Mouse (Mus musculus): ENCODE data around the gene BC049715. TPM values are rescaled to one million over a fixed set of nuclear protein-coding genes. Genes with fewer than 3 reads are reported as not detected.
A peak's percentile ranks its signal among the peaks of the same experiment; 100 is the strongest.

BC049715 gene
- total and polyA plus RNA-seq, 3 experiments, result 0.27 to 1.2 TPM; not detected in 1

DNA sequence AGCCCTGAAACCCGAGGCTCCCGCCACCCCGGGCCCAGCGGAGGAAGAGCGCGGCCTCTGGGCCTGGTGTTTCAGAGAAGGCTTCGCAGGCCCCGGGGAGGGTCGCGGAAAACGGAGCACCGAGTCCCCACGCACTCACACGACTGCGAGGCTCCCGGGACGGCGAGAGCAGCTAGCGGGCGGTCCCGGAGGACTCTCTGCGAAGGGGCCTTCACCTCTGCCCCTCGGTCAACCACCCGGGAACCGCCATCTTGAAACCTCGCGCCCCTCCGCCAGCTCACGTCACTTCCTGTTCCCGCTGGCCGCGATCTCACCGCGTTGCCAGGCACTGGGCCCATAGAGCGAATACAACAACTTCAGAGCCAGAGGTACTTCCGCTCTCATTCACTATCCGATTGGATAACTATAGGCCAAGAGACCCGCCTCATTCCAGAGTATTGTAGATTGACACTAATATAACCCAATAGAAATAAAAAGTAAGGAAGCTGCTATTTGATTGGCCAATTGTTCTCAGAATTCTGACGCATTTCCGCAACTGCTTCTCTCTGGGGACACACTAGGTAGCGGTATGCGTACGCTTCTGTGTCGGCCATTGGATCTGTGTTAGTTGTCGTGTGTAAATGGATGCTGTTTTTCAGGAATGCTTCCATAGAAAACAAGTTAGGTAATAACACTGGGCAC is 595 bp downstream of the BC049715 start, which contains the start of gene Wbp11:
Gene Wbp11, minus strand, starts transcription at position 353 of the 681 bp plus-strand sequence.
- Histone ChIP-seq H3K4me3 (ENCODE audit: control insufficient read depth in 1 of 2, insufficient read depth in 1 of 2, low read depth in 2 of 2, low read length in 2 of 2) (peak within 1 kb of the TSS; percentile 79 to 95), H3K79me2 (ENCODE audit: control insufficient read depth, insufficient read depth, low read length, poor library complexity) (peaks cover 23% of the 10 kb centered on the region), H3K27me3 (ENCODE audit: control insufficient read depth in 1 of 2, insufficient read depth in 2 of 2, low read length in 2 of 2) (no peaks in the 10 kb centered on the region), H3K9ac (ENCODE audit: control insufficient read depth, low read depth, low read length, poor library complexity, severe bottlenecking) (peak within 1 kb of the TSS; percentile 99), H3K27ac (ENCODE audit: control insufficient read depth, low read depth, low read length) (peak within 1 kb of the TSS; percentile 99), H3K4me1 (ENCODE audit: control insufficient read depth in 1 of 2, insufficient read depth in 2 of 2, low read length in 2 of 2) (peaks cover 3% of the 10 kb centered on the region in 2 experiments; a peak in 3 of 4 replicates), H3K36me3 (ENCODE audit: control insufficient read depth in 1 of 2, insufficient read depth in 2 of 2, low read length in 2 of 2) (peaks cover 11% of the 10 kb centered on the region in 2 experiments), H3K9me3 (replicated peaks; ENCODE audit: insufficient read depth, low read length) (no peaks in the 10 kb centered on the region)
- DNase-seq (ENCODE audit: low read depth, low spot score), result peak; percentile 98
- TF ChIP-seq E2F4 (IDR thresholded peaks at IDR 0.05; ENCODE audit: borderline replicate concordance, low read depth, low read length) (peak; percentile 28; the same call in 1 of the 2 replicates), USF1 (IDR thresholded peaks at IDR 0.05; ENCODE audit: low read depth, low read length) (no peak), MYC (IDR thresholded peaks at IDR 0.05; ENCODE audit: low read depth, low read length) (peak; percentile 90), KAT2A (conservative IDR thresholded peaks at IDR 0.05; ENCODE audit: low read depth, low read length) (peak; percentile 81), ELF1 (IDR thresholded peaks at IDR 0.05; ENCODE audit: low read depth, low read length) (peak; percentile 86), MAX (IDR thresholded peaks at IDR 0.05; ENCODE audit: low read length) (peak; percentile 67), POLR2AphosphoS2 (IDR thresholded peaks at IDR 0.05; ENCODE audit: low read length) (peak; percentile 99), CHD1 (IDR thresholded peaks at IDR 0.05; ENCODE audit: low read depth, low read length) (peak; percentile 25; the same call in 1 of the 2 replicates), JUND (IDR thresholded peaks at IDR 0.05; ENCODE audit: low read depth, low read length) (no peak), MAZ (IDR thresholded peaks at IDR 0.05; ENCODE audit: low read depth, low read length) (no peak), POLR2AphosphoS5 (IDR thresholded peaks at IDR 0.05; ENCODE audit: borderline replicate concordance, low read depth, low read length) (peak; percentile 37; the same call in 1 of the 2 replicates), TBP (IDR thresholded peaks at IDR 0.05; ENCODE audit: low read depth, low read length) (peak; percentile 94), UBTF (IDR thresholded peaks at IDR 0.05; ENCODE audit: borderline replicate concordance, insufficient read depth, low read depth, low read length) (no peak), ZMIZ1 (IDR thresholded peaks at IDR 0.05; ENCODE audit: low read depth, low read length) (peak; percentile 96), EP300 (IDR thresholded peaks at IDR 0.05; ENCODE audit: low read depth in 1 of 2, low read length in 2 of 2) (no peak), ETS1 (IDR thresholded peaks at IDR 0.05; ENCODE audit: low read depth, low read length) (0 out of 2 replicates have a peak, but pooled peaks have one; percentile 32), CHD2 (IDR thresholded peaks at IDR 0.05; ENCODE audit: low read length) (peak; percentile 90), POLR2A (IDR thresholded peaks at IDR 0.05; ENCODE audit: control insufficient read depth in 1 of 2, insufficient read depth in 1 of 2, low read depth in 1 of 2, low read length in 2 of 2, poor library complexity in 1 of 2) (peak; percentile 73 to 97), RCOR1 (IDR thresholded peaks at IDR 0.05; ENCODE audit: low read depth, low read length) (no peak), TAL1 (IDR thresholded peaks at IDR 0.05; ENCODE audit: low read length) (no peak), HCFC1 (IDR thresholded peaks at IDR 0.05; ENCODE audit: low read depth, low read length) (peak; percentile 92), NELFE (IDR thresholded peaks at IDR 0.05; ENCODE audit: low read depth, low read length) (peak; percentile 95), TCF12 (IDR thresholded peaks at IDR 0.05; ENCODE audit: low read depth, low read length) (peak; percentile 27; the same call in 1 of the 2 replicates), NRF1 (IDR thresholded peaks at IDR 0.05; ENCODE audit: insufficient read depth, low read depth, low read length, poor library complexity, severe bottlenecking) (peak; percentile 39; the same call in 1 of the 2 replicates), GATA1 (IDR thresholded peaks at IDR 0.05; ENCODE audit: low read depth, low read length) (no peak), SIN3A (IDR thresholded peaks at IDR 0.05; ENCODE audit: low read length) (peak; percentile 86)
